Mouse (Mus musculus): ENCODE results near the gene 4933402J07Rik.
A peak's percentile ranks its signal among the peaks of the same experiment; 100 is the strongest.

GRCm38 (mm10) chr8:87570880-87571279 is 7.2 kb downstream of the 4933402J07Rik start:
- no peak for TF ChIP-seq ZC3H11A (IDR thresholded peaks at IDR 0.05; ENCODE audit: low read depth, low read length)
- no peak for TF ChIP-seq MAX (IDR thresholded peaks at IDR 0.05; ENCODE audit: low read length)
- peak; percentile 9 to 49; a peak in 2 of 4 replicates for TF ChIP-seq CTCF (conservative IDR thresholded peaks at IDR 0.05 in 1 of 2, IDR thresholded peaks at IDR 0.05 in 1 of 2; ENCODE audit: low read depth in 2 of 2, low read length in 2 of 2)
- TF ChIP-seq EP300 (IDR thresholded peaks at IDR 0.05; ENCODE audit: low read length) = no peak
- no peak for TF ChIP-seq JUND (conservative IDR thresholded peaks at IDR 0.05; ENCODE audit: low read depth, low read length)
- no peak for TF ChIP-seq MEF2A (IDR thresholded peaks at IDR 0.05; ENCODE audit: borderline replicate concordance, low read depth, low read length)
- TF ChIP-seq NRF1 (IDR thresholded peaks at IDR 0.05; ENCODE audit: low read depth, low read length) = no peak
- no peak for TF ChIP-seq POLR2A (IDR thresholded peaks at IDR 0.05; ENCODE audit: low read depth, low read length)
- TF ChIP-seq NELFE (IDR thresholded peaks at IDR 0.05; ENCODE audit: low read depth, low read length) = no peak
- no peak for TF ChIP-seq ETS1 (conservative IDR thresholded peaks at IDR 0.05; ENCODE audit: low read depth, low read length)
- TF ChIP-seq MYC (IDR thresholded peaks at IDR 0.05; ENCODE audit: low read depth, low read length) = no peak
- TF ChIP-seq CHD2 (IDR thresholded peaks at IDR 0.05; ENCODE audit: low read length) = no peak
